Mouse (Mus musculus) G1E (cell line): ENCODE results near the gene Cnot6. TPM values are rescaled to one million over a fixed set of nuclear protein-coding genes. Genes with fewer than 3 reads are reported as not detected.

Source experiments
- ATAC-seq: 2 replicates; pipeline ENCODE4 v1.8.0; 2016; ENCODE audit warnings: mild to moderate bottlenecking; ENCODE audit not compliant: insufficient number of reproducible peaks, poor library complexity, low FRiP score, severe bottlenecking; ENCODE audit errors: extremely low read depth
- DNase-seq: peaks from one replicate; pipeline ENCODE4 v3.0.0; 2012; ENCODE audit warnings: low spot score
- H3K27me3 ChIP-seq: 2 replicates; pipeline ENCODE4 v1.6.1; 2012; ENCODE audit warnings: mild to moderate bottlenecking, low read length, inconsistent platforms; ENCODE audit not compliant: insufficient read depth
- H3K36me3 ChIP-seq: replicated peaks from 2 replicates; pipeline ENCODE3; 2012; ENCODE audit warnings: mild to moderate bottlenecking, inconsistent platforms
- H3K4me1 ChIP-seq: 2 replicates; pipeline ENCODE4 v1.6.1; 2012; ENCODE audit warnings: low read depth, low read length, inconsistent platforms, mixed read lengths; ENCODE audit not compliant: insufficient read depth
- H3K4me3 ChIP-seq: 2 replicates; pipeline ENCODE4 v1.5.1; 2012; ENCODE audit warnings: low read depth, mild to moderate bottlenecking, inconsistent platforms, low read length, moderate library complexity, mixed read lengths
- H3K9me3 ChIP-seq: replicated peaks from 2 replicates; pipeline ENCODE4 v1.6.1; 2012; ENCODE audit warnings: inconsistent platforms
- CTCF ChIP-seq: IDR thresholded peaks from 2 replicates; pipeline ENCODE4 v1.5.1; 2012; ENCODE audit warnings: low read depth, low read length, inconsistent platforms, mixed read lengths
- GATA1 ChIP-seq: IDR thresholded peaks from 2 replicates; pipeline ENCODE4 v1.6.1; 2012; ENCODE audit warnings: borderline replicate concordance, low read length, inconsistent platforms, mixed read lengths
- GATA2 ChIP-seq: IDR thresholded peaks from 2 replicates; pipeline ENCODE4 v1.6.1; 2012; ENCODE audit warnings: low read depth, low read length, inconsistent platforms, borderline replicate concordance
- POLR2AphosphoS5 ChIP-seq: IDR thresholded peaks from 2 replicates; pipeline ENCODE4 v1.6.1; 2012; ENCODE audit warnings: low read depth, low read length, inconsistent platforms; ENCODE audit not compliant: insufficient replicate concordance
- TAL1 ChIP-seq: conservative IDR thresholded peaks from 2 replicates; pipeline ENCODE4 v1.6.1; 2012; ENCODE audit warnings: low read depth, low read length, inconsistent platforms, mixed read lengths
- polyA plus RNA-seq: library from polyadenylated mRNA; stranded (reverse); fragments of >175 nt; gene quantifications from 2 replicates; pipeline ENCODE4 v1.2.3, GENCODE M21; 2012
- total RNA-seq, 2 experiments: library from RNA; stranded (forward) in 1 of 2; stranded (reverse) in 1 of 2; fragments of 200-1000 nt in 1 of 2; fragments of >200 nt in 1 of 2; fragmentation: Nextera tagmentation in 1 of 2; gene quantifications; 2 replicates each; pipeline ENCODE4 v1.2.3; 2014 to 2017

Gene Cnot6
- total and polyA plus RNA-seq, 3 experiments = 44.0 to 165 (median 93.8) TPM

GRCm38 (mm10) chr11:49734771-49735170 lies 22.2 kb upstream of the Cnot6 start:
- peak overlapping the region; percentile 38; the same call in 1 of the 2 replicates for H3K4me3 ChIP-seq
- DNase-seq = no peak
- no peaks in the 10 kb centered on the region for H3K36me3 ChIP-seq
- H3K4me1 ChIP-seq = peaks cover 32% of the 10 kb centered on the region
- TF ChIP-seq POLR2AphosphoS5 (no peak), TAL1 (no peak), CTCF (no peak), GATA2 (no peak), GATA1 (no peak)
- 0 out of 2 replicates have a peak, but pooled peaks cover 2% of the 10 kb centered on the region for H3K27me3 ChIP-seq
- H3K9me3 ChIP-seq = no peaks in the 10 kb centered on the region
- ATAC-seq = no peak

- peaks cover 23% of the 10 kb centered on the region for H3K4me1 ChIP-seq
- H3K27me3 ChIP-seq = 0 out of 2 replicates have a peak, but pooled peaks cover 2% of the 10 kb centered on the region
- H3K9me3 ChIP-seq = no peaks in the 10 kb centered on the region
- H3K4me3 ChIP-seq = no peak overlapping the region
- no peak for TF ChIP-seq POLR2AphosphoS5
- TF ChIP-seq TAL1 = no peak
- no peak for TF ChIP-seq GATA2
- TF ChIP-seq GATA1 = no peak
- no peak for TF ChIP-seq CTCF
- no peaks in the 10 kb centered on the region for H3K36me3 ChIP-seq
- ATAC-seq = no peak
- no peak for DNase-seq
Observed at GRCm38 (mm10) chr11:49730275-49730948, 17.9 kb upstream of the Cnot6 start.

- DNase-seq (peak; percentile 21), ATAC-seq (0 out of 2 replicates have a peak, but pooled peaks have one; percentile 15)
- no peak for TF ChIP-seq GATA1
- peak; percentile 86 for TF ChIP-seq CTCF
- TF ChIP-seq POLR2AphosphoS5 = no peak
- TF ChIP-seq GATA2 = no peak
- TF ChIP-seq TAL1 = no peak
- no peaks in the 10 kb centered on the region for H3K27me3 ChIP-seq
- H3K36me3 ChIP-seq = no peaks in the 10 kb centered on the region
- no peaks in the 10 kb centered on the region for H3K9me3 ChIP-seq
- no peak overlapping the region for H3K4me3 ChIP-seq
- H3K4me1 ChIP-seq = peaks cover 22% of the 10 kb centered on the region
Observed at GRCm38 (mm10) chr11:49727877-49728276, 15.4 kb upstream of the Cnot6 start.

DNA sequence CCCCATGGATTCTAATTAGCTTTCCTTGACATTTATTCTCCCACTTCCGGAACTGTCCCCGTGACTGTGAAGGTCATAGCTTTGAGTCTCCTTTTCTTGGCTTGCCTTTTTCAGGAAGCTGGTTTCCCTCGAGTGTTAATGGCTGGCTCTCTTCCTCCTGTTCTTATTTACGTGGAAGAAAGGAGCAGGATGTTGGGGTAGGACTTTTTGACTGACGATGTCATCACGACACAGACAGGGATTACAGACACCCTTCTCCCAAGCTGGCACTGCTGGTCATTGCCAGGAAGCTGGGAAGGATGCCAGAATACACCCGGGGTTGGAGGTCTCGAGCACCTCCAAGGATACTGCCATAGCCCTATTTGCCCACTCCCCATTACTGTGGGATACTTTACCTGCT lies 14.3 kb upstream of the Cnot6 start:
- no peak for TF ChIP-seq CTCF
- no peak for TF ChIP-seq GATA1
- TF ChIP-seq POLR2AphosphoS5 = no peak
- TF ChIP-seq TAL1 = no peak
- TF ChIP-seq GATA2 = no peak
- Histone ChIP-seq H3K9me3 (no peaks in the 10 kb centered on the region), H3K36me3 (no peaks in the 10 kb centered on the region), H3K4me1 (peaks cover 21% of the 10 kb centered on the region; the same call in 1 of the 2 replicates), H3K27me3 (no peaks in the 10 kb centered on the region), H3K4me3 (no peak overlapping the region)
- DNase-seq (no peak), ATAC-seq (no peak)

- H3K9me3 ChIP-seq = no peaks in the 10 kb centered on the region
- no peak for DNase-seq
Observed at GRCm38 (mm10) chr11:49724676-49725075, 12.2 kb upstream of the Cnot6 start.

GRCm38 (mm10) chr11:49723281-49723680 lies 10.8 kb upstream of the Cnot6 start:
- TF ChIP-seq GATA2 = no peak
- no peak for TF ChIP-seq POLR2AphosphoS5
- TF ChIP-seq GATA1 = no peak
- TF ChIP-seq CTCF = no peak
- TF ChIP-seq TAL1 = no peak
- ATAC-seq (no peak), DNase-seq (no peak)
- Histone ChIP-seq H3K9me3 (no peaks in the 10 kb centered on the region), H3K36me3 (no peaks in the 10 kb centered on the region), H3K27me3 (no peaks in the 10 kb centered on the region), H3K4me1 (peaks cover 43% of the 10 kb centered on the region), H3K4me3 (no peak overlapping the region)

More at GRCm38 (mm10) chr11:49724676-49725075, 12.2 kb upstream of the Cnot6 start:
- Histone ChIP-seq H3K36me3 (no peaks in the 10 kb centered on the region), H3K4me3 (no peak overlapping the region), H3K4me1 (peaks cover 38% of the 10 kb centered on the region), H3K27me3 (no peaks in the 10 kb centered on the region)
- no peak for TF ChIP-seq GATA2
- ATAC-seq = no peak
